Mouse (Mus musculus) limb, embryonic 15.5 days (tissue): ENCODE measurements at regions not wholly inside any gene's neighbourhood (a gene's known extent, or its start where the extent isn't known, plus 50 kb on each side); places are given as distances from the start of the nearest gene placed in this dataset.
A peak's percentile ranks its signal among the peaks of the same experiment; 100 is the strongest.

Experiments used
- ATAC-seq: fragments of 200-750 bp; cut with Nextera tagmentation; 2 replicates; pipeline ENCODE4 v1.8.0; 2017; ENCODE audit warnings: low read depth, moderate TSS enrichment; ENCODE audit not compliant: insufficient number of reproducible peaks, low FRiP score, low TSS enrichment
- H3K27ac ChIP-seq: fragments of 300-500 bp; sonication (generic); 2 replicates; pipeline ENCODE4 v1.5.1; 2015; ENCODE audit warnings: moderate library complexity, mild to moderate bottlenecking, inconsistent platforms
- H3K27me3 ChIP-seq: fragments of 300-500 bp; sonication (generic); 2 replicates; pipeline ENCODE4 v1.6.1; 2015; ENCODE audit warnings: inconsistent platforms
- H3K36me3 ChIP-seq: fragments of 300-500 bp; sonication (generic); 2 replicates; pipeline ENCODE4 v1.6.1; 2015; ENCODE audit warnings: inconsistent platforms
- H3K4me1 ChIP-seq: fragments of 300-500 bp; sonication (generic); 2 replicates; pipeline ENCODE4 v1.6.1; 2015; ENCODE audit warnings: inconsistent platforms
- H3K4me2 ChIP-seq: fragments of 300-500 bp; sonication (generic); 2 replicates; pipeline ENCODE4 v1.6.1; 2015; ENCODE audit warnings: mild to moderate bottlenecking, inconsistent platforms
- H3K4me3 ChIP-seq: fragments of 300-500 bp; sonication (generic); 2 replicates; pipeline ENCODE4 v1.5.1; 2015; ENCODE audit warnings: mild to moderate bottlenecking, inconsistent platforms
- H3K9ac ChIP-seq: fragments of 300-500 bp; sonication (generic); 2 replicates; pipeline ENCODE4 v1.6.1; 2015; ENCODE audit warnings: inconsistent platforms
- H3K9me3 ChIP-seq: fragments of 300-500 bp; sonication (generic); 2 replicates; pipeline ENCODE4 v1.6.1; 2016; ENCODE audit warnings: inconsistent platforms
- WGBS: fragments of 180-500 bp; shearing (Covaris S2); methylation state at CpG from one replicate; pipeline ENCODE4 v1.1.7; 2015; 5-methylcytosine and 5-hydroxymethylcytosine counted together

DNA sequence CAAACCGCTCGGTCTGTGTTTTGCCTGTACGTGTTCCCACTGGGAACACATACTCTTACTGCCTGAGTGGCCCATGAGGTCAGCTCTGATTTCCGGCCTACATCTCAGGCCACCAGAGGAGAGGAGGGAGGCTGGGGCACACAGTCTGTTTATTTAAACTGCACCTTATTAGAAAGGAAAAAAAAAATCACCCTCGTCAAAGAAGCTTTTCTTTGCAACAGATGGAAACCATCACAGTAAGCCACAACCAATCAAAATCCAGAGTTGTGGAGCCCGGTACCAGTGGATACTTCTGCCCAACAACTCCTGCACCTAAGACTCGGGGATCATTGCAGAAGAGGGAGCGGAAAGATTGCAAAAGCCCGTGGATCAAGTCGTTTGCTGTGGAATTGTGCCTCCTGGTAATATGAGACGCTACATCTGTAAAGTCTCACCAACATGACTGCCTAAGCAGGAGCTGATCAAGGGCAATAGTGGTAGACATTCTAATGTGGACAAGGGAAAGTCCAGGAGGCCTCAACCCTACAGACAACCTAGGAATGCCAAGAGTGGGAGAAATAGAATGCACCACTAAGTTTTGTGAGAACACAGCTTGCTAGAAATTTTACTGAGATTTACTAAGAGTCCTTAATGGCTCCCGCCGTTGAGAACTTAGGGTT, 60.5 kb downstream of the Uqcrfs1 start:
- no peaks in the 10 kb centered on the region for H3K27me3 ChIP-seq
- no peak overlapping the region for H3K9ac ChIP-seq
- WGBS: 33% methylated on average over 13 of the region's 13 CpGs
- 0 out of 2 replicates have a peak overlapping the region, but pooled peaks have one; percentile 1 for H3K4me2 ChIP-seq
- no peak overlapping the region for H3K4me3 ChIP-seq
- H3K4me1 ChIP-seq: 0 out of 2 replicates have a peak, but pooled peaks cover 3% of the 10 kb centered on the region
- 0 out of 2 replicates have a peak, but pooled peaks have one; percentile 58 for ATAC-seq
- no peaks in the 10 kb centered on the region for H3K9me3 ChIP-seq
- no peaks in the 10 kb centered on the region for H3K36me3 ChIP-seq
- peak overlapping the region; percentile 27; the same call in 1 of the 2 replicates for H3K27ac ChIP-seq

DNA sequence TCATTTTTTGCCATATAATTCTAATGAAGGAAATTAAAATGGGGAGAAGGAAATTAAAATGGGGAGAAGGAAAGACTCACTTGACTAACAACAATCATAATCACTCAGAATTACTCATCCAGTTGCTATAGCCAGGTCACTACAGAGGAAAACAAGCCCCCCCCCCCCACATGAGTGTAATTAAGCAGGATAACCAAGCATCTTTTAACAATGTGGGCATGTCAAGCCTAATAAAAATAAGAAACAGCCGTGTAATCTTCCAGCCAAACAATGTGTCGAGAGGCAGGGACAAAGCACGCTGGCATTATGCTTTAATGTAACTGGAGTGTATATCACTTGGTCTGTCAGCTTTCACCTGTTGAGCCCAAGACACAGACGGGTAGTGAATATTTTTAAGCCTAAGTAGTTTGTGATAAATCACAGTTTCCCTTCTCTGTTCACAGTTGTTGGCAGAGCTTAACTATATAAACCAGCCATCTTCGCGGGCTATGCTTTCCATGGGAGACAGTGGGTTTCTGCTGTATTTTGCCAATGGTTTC, 66.0 kb downstream of the Uqcrfs1 start:
- Histone ChIP-seq H3K36me3 (no peaks in the 10 kb centered on the region), H3K27ac (no peak overlapping the region), H3K27me3 (no peaks in the 10 kb centered on the region), H3K9me3 (no peaks in the 10 kb centered on the region), H3K4me3 (no peak overlapping the region), H3K4me2 (no peak overlapping the region), H3K4me1 (no peaks in the 10 kb centered on the region), H3K9ac (no peak overlapping the region)
- WGBS: 35% methylated on average over 6 of the region's 6 CpGs
- ATAC-seq: no peak

DNA sequence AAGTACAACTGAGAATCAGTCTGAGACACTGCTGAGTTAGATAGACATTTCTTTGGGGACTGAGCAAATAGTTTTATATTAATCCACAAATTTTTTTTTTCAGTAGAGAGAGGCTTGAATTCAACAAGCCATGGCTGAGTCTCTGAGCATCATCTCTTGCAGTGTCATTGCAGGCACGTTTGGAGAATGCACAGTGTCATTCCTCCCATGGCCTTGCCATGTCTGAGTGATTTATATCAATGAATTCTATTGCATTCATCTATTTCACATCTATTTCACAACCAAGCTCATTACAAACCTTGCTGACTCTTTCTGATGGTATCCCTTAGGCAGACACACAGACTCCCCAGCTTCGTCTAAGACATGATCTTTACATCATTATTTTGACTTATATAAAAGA, 66.6 kb downstream of the Uqcrfs1 start:
- no peak overlapping the region for H3K9ac ChIP-seq
- H3K4me2 ChIP-seq: no peak overlapping the region
- no peaks in the 10 kb centered on the region for H3K27me3 ChIP-seq
- ATAC-seq: no peak
- H3K4me3 ChIP-seq: no peak overlapping the region
- H3K27ac ChIP-seq: no peak overlapping the region
- WGBS: 57% methylated on average over 2 of the region's 2 CpGs
- H3K9me3 ChIP-seq: no peaks in the 10 kb centered on the region
- no peaks in the 10 kb centered on the region for H3K36me3 ChIP-seq
- no peaks in the 10 kb centered on the region for H3K4me1 ChIP-seq

DNA sequence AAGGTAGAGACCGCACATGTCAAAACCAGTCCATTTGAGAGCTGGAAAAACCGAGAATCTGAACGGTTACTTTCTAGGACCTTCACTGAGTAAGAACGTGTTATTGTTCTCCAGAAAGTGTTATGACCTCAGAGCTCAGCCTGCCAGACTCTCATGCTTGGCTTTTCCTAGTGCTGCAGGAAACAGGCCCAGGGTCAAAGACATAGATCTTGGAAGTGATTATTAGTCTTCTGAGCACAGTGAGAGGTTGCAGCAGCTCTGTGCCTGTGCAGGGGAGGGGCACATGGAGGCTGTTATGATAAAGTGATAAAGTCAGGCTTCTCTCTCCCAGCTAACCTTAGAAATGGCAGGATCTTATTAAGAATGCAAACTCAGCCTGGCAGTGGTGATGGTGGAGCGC, 73.9 kb downstream of the Uqcrfs1 start:
- Histone ChIP-seq H3K9ac (no peak overlapping the region), H3K27ac (no peak overlapping the region), H3K9me3 (no peaks in the 10 kb centered on the region), H3K4me1 (no peaks in the 10 kb centered on the region), H3K4me2 (no peak overlapping the region), H3K27me3 (no peaks in the 10 kb centered on the region), H3K36me3 (no peaks in the 10 kb centered on the region), H3K4me3 (no peak overlapping the region)
- 73% methylated on average over 5 of the region's 5 CpGs for WGBS
- no peak for ATAC-seq

DNA sequence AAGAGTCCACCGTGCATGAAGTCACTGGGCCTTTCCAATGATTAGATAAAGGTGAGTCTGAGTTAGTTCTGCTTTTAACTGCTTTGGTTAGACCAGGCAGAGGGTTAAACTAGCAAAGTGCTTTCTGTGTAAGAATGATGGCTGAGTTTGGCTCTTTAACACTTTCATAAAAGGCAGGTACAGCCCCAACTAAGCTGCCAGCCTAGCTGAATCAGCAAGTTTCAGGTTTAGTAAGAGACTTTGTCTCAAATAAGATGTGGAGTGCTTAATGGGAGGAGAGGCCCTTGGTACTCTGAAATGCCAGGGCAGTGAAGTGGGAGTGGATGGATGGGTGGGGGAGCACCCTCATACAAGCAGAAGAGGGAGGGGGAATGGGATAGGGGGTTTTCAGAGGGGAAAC, 78.1 kb downstream of the Uqcrfs1 start:
- Histone ChIP-seq H3K36me3 (no peaks in the 10 kb centered on the region), H3K27ac (no peak overlapping the region), H3K4me3 (no peak overlapping the region), H3K27me3 (no peaks in the 10 kb centered on the region), H3K9ac (no peak overlapping the region), H3K4me2 (no peak overlapping the region), H3K9me3 (no peaks in the 10 kb centered on the region), H3K4me1 (no peaks in the 10 kb centered on the region)
- ATAC-seq: no peak
- WGBS: 74% methylated on average over 1 of the region's 1 CpGs

DNA sequence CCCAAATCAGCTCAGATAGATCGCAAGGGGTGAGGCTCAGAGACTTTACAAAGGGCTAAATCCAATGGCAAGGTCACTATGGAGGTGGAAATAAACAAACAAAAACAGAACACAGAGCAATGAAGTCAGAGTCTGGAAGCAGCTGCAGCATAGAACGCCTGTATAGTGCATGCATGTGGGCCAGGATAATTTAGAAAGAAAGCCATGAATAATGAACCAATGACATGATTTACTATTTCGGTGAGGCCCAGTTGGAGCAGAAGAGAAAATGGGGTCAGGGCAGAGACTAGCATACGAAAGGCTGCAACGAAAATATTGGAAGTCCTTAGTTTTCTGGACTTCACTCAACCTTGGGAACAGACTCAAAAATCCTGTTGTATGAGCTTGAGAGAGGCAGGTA, 79.7 kb downstream of the Uqcrfs1 start:
- WGBS: 66% methylated on average over 5 of the region's 5 CpGs

DNA sequence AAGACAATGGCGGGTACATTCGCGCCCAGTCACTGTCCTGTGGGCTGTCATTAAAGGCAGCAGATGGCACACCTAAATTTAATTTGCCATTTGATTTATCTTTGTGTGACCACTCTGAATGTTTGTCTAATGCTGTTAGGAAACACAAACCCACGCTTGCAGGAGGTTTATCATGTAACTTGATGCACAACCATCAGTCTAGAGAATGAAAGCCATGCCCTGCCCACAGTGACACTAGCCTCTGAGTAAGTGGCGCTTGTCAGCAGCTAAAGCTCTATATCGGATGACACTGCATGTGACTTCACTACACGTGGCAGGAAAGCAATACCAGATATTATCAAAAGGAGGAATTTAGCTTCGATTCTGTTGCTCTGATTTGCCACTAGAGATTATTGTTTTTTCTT, 89.9 kb downstream of the Uqcrfs1 start:
- H3K27me3 ChIP-seq: no peaks in the 10 kb centered on the region
- H3K9me3 ChIP-seq: no peaks in the 10 kb centered on the region
- H3K27ac ChIP-seq: no peak overlapping the region
- no peaks in the 10 kb centered on the region for H3K4me1 ChIP-seq
- no peak overlapping the region for H3K4me2 ChIP-seq
- no peak overlapping the region for H3K9ac ChIP-seq
- H3K4me3 ChIP-seq: no peak overlapping the region
- H3K36me3 ChIP-seq: no peaks in the 10 kb centered on the region
- ATAC-seq: no peak
- 63% methylated on average over 8 of the region's 8 CpGs for WGBS

More for the DNA sequence above, 79.7 kb downstream of the Uqcrfs1 start:
- no peak overlapping the region for H3K27ac ChIP-seq
- no peaks in the 10 kb centered on the region for H3K27me3 ChIP-seq
- H3K4me3 ChIP-seq: no peak overlapping the region
- H3K4me1 ChIP-seq: no peaks in the 10 kb centered on the region
- no peak overlapping the region for H3K4me2 ChIP-seq
- no peaks in the 10 kb centered on the region for H3K36me3 ChIP-seq
- no peak for ATAC-seq
- H3K9me3 ChIP-seq: no peaks in the 10 kb centered on the region
- H3K9ac ChIP-seq: no peak overlapping the region

DNA sequence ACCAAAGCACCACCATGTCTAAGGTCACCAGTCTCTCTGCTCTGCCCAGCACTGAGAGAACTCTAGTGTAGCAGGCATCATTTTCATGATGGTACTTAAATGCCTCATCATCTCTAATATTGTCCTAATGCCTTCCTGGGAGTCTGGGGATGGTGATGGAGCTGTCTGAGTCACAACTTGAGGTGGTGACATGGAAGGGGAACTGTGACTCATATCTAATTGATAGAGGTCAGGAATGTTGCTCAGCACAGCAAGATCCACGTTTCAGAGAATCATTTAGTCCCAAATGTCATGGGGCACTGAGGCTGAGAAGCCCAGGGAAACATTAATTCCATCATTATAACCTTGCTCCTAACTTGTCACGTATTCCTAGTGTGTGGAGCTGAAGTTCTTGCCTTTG, 93.0 kb downstream of the Uqcrfs1 start:
- Histone ChIP-seq H3K9me3 (no peaks in the 10 kb centered on the region), H3K4me1 (no peaks in the 10 kb centered on the region), H3K9ac (no peak overlapping the region), H3K4me3 (no peak overlapping the region), H3K27me3 (no peaks in the 10 kb centered on the region), H3K4me2 (no peak overlapping the region), H3K27ac (no peak overlapping the region), H3K36me3 (no peaks in the 10 kb centered on the region)
- 65% methylated on average over 2 of the region's 2 CpGs for WGBS
- no peak for ATAC-seq

DNA sequence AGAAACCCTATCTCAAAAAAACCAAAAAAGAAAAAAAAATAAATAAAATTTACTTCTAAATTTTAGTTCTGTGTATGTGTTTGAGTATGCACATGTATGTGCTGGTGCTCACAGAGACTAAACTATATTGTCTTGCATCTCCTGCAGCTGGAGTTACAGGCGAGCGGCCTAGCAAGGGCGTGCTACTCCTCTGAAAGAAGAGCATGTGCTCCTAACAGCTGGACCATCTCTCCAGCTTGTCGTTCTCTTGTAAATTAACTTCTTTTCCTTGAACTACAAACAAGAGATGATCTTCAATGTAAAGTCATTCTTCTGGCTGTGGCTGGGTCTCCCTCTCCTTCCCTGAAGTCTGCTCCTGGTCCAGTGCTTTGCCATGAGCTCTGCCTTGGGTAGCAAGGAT, 96.3 kb downstream of the Uqcrfs1 start:
- Histone ChIP-seq H3K27ac (no peak overlapping the region), H3K4me3 (no peak overlapping the region), H3K4me2 (no peak overlapping the region), H3K4me1 (no peaks in the 10 kb centered on the region), H3K9ac (no peak overlapping the region), H3K9me3 (no peaks in the 10 kb centered on the region), H3K27me3 (no peaks in the 10 kb centered on the region), H3K36me3 (no peaks in the 10 kb centered on the region)
- no peak for ATAC-seq
- WGBS: 90% methylated on average over 4 of the region's 4 CpGs
